Mouse (Mus musculus) lung, adult 18-20 months (tissue): ENCODE measurements at regions not wholly inside any gene's neighbourhood (a gene's known extent, or its start where the extent isn't known, plus 50 kb on each side); places are given as distances from the start of the nearest gene placed in this dataset.
"Not testable (repeated sequence)": the region's sequence is repeated elsewhere in the genome, so short reads cannot be mapped to it uniquely, and the experiment has no call there.

ENCODE experiments used
- DNase-seq, 2 experiments: peaks; one replicate each; pipeline ENCODE4 v3.0.0; 2022; ENCODE audit warnings: mixed read lengths in 2 of 2

DNA sequence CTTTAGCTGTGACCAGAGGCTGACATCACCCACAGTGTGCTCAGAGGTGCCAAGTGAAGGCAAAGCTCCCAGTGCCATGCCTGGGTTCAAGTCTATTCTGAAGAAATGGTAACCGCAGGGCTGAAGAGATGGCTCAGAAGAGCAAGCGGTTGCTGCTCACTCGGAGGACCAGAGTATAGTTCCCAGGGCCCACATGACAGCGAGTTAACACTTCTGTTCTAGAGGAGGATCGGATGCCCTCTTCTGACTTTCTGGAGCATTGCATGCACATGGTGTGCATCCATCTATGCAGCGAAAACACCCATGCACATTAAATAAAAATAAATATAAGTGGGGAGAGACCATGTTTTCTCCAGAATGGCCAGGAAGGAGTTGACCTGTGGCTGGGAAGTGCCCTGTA lies 209.5 kb downstream of the Sorl1 start:
- DNase-seq: no peak

DNA sequence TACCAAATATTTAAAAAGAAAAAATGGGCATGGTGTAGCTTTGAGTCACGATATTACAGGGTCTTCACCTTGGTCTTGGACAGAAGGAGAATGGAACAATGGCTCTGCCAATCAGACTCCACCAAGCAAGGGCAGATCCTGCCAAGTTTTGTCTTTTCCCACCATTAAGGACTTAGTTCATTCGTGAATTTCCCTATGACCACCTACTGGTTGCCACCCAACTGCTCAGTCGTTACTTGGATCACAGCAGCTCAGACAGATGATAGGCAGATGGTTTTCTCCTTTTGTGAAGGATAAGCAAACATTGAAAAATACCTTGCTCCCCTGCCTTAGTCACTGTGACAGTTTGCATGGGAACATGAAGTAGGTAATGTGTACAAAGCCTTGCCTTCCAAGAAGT lies 210.2 kb downstream of the Sorl1 start:
- no peak for DNase-seq

DNA sequence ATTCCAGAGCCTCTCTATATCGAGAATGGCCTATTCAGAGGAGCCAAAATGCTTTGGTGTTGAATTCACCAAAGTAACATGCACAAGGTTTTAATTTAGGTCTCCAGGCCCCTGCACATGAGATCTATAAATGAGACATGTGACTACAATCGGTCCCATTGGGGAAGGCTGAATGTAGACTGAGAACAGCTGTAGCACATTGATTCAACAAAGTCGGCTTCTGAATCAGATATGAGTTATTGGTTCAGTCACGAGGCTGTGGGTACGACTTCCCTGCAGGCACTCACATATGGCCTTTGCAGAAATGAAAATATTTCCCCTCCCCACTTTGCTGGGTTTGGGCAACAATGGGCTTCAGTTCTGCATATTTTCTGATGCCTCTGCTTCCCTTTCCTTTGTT lies 211.6 kb downstream of the Sorl1 start:
- DNase-seq: no peak

DNA sequence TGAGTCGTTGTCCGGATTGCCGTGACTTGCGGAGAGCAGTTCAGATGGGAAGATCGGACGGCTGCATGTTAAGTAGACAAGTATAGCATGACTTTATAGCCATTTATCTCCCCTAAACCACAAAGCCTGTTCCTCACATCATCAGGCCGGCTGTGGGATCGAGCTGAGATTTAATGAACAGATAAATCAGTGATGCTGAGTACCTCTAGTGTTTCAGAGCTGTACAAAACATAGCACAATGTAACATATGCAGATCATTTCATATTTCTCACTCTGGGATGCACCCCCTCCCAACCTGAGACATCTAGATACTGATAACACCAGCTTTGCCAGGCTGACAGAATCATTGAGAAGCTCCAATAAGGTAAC lies 223.5 kb downstream of the Sorl1 start:
- no peak for DNase-seq

DNA sequence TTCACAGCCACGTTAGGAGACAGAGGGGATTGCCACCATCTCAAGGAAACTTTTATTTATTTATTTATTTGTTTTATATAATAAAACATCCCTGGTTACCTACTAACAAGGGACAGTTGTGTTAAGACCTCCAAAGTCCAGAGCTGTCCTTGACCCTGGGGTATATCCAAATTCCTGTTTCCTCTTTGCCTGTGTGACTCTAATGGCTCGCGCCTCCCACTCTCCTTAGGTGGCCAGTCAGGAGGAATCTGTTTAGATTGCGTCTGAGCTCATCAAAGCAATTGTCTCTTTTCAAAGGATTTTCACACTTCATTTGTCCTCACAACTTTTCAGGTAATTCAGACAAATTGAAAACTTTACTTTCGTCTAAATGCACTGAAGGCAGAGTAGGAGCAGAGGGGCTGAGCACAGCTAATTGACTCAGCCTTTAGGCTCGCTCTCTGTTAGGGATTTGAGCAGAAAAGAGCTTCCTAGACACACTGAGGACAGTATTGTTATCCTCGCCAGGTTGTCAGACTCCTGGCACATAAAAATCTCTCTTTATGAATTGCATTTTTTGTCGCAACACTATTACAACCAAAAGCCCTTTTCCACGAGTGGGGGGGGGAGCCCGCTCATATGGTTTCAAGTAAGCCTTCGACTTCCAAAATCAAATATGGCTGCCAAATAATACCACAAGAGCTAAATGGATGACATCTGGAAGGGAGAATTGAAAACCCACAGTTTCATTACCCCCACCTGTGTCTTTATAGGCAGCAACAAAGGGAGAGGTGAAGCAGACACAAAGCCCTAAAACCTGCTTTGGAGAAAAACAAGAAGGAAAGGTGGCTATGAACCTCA lies 224.1 kb downstream of the Sorl1 start:
- DNase-seq: no peak

DNA sequence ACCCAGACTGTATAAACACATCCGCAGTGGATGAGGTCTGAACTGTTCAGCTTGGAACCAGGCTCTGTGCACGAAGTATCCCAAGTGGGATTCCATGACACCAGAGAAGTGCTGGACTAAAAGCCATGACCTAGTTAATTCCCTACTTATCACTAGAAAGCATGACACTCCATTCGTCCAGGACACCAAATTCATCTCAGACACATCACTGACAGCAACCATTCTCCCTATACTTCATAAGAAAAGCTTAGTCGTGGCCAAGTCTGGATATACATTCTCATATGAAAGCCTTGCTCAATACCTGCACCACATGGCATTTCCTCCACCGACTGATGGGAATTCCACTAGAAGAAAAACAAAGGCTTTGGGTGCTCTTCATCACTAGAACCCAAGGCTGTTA lies 229.0 kb downstream of the Sorl1 start:
- DNase-seq: no peak

DNA sequence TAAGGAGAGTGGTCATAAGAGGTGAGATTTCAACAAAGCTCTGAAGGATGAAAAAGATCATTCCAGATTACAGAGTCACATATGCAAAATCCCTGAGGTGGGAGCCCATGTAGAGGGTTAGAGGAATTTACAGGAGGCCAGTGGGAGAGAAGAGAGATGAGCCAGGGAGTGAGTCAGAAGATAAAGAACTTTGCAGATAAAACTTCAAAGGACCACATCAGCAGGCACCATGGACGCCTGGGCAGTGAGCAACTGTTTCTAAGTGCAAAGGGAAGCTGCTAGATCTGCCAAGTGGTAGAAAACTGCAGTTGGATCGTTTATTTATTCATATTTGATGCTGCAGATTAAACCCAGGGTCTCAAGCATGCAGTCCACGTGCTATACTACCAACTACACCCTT lies 231.3 kb downstream of the Sorl1 start:
- no peak for DNase-seq

DNA sequence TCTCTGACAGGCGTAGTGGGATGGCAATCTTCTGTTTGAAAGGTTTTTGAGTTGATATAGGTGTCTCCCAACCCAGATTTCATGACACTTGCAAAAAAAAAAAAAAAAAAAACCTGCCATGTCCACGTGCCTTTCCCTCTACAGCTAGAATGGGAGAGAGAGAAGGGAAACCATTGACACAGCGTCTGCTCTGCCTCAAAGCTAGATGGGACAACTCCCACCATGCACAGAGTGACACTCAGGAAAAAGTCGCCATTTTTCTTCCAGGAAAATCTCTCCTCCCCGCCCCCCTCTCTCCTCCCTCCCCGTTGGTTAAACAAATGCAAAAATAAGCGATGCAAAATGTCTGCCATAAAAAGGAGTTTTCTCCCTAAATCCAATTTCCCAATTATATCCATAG lies 232.9 kb downstream of the Sorl1 start:
- DNase-seq: no peak

DNA sequence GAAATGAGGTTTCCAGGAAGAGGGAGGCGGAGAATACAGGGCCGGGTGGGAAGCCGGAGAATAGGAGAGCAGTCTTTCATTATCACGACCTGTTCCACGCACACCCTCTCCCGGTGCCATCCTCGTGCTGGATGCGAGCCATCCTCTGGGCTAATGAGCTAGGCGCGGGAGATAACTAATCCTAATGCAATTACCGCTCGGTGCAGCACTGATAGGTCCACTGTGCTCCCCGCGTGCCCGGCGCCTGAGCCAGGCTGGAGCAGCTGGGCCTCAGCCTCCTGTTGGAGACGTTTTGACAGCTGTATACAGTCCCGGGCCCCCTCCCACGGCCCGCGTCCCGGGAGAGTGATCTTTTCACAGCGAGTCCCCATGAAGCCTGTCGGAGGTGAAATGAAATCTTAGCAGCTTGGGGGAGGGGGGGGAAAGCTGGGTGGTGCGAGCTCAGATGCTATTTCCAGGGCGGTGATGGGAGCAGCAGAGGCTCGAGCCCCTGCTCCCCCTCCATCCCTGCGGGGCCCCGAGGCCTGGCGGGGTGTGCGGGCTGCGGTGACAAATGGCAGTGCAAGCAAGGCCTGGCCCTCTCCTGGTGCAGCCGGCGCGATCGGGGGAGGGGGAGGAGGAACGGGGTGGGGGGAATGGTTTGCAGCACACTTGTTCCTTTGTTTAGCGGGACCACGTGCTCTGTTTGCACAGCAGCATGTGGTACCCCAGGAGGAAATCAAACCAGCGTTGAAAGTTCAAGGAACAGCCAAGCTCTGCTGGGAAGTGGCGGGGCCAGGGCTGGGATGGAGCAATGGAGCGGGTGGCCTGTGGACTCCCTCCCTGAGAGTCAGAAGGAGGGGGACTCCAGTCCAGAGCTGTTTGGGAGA lies 233.6 kb downstream of the Sorl1 start:
- peak; percentile 57 to 58 for DNase-seq

DNA sequence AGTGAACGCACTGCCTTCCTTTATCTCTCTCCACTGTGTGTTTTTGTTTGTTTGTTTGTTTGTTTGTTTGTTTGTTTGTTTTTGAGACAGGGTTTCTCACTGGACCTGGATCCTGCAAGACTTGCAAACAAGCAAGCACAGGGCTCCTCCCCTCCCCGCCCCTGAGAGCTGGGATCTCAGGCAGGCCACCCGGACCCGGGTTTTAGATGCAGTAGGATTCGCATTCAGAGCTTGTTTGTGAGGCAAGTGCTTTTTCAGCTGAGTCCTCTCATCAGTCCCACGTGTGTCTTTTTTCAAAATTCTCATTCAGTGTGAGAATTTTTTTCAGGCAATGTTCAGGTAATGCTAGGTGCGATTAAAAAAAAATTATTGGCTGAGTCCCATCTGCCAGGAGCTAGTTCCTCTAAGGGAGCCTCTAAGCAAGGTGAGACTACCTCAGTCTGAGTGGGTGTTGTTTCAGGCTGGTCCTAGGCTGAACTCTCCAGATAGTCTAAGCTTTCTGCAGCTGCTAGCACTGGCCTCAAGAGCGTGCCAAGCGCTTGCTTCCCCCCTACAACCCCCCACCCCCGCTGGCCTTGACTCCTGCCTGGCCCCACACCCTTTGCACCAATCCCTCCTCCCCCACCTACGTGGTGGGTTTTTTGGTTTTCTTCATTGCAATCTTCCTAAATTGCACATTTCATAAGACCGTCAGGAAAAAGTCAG lies 234.4 kb downstream of the Sorl1 start:
- DNase-seq: no peak

DNA sequence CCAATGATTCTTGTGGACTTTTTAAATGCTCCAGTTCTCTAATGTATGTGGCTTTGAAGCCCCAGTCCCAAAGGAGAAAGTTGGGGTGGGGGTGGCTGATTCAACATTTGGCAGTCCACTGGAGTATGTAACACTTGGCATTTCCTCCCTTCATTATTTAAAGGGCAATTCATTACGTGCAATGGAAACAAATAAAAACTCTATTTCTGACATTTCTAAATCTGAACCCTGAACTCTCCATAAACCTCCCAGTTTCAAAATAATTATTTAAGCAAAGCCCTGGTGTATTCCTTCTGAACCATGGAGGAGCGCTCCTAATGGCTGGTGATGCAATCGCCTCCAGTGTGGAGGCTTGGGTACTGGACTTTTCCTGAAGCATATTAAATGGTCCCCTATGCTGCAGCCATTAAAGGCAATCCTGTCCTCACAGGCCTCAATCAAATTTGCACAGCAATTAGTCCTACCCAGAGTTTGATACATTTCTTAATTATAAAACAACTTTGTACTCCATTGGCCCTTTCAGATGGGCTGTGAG lies 235.4 kb downstream of the Sorl1 start:
- DNase-seq: no peak

DNA sequence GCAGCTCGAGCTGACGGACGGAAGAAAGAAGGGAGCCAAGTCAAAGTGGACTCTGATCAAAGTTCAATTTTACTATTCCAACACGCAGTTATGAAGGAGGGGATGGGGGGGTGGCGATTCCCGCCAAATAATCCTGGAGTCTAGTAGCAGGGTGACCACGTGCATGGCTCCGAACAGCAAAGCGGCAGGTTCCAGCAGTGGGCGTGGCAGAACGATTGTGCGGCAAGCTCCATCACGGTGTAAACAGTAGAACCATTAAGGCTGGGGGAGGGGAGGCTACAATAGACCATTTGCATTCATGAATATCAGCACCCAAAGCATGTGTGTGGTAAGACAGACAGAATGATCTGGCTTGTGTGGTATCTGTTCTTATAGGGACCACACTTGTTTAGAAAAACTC lies 237.6 kb downstream of the Sorl1 start:
- not testable (repeated sequence) for DNase-seq

DNA sequence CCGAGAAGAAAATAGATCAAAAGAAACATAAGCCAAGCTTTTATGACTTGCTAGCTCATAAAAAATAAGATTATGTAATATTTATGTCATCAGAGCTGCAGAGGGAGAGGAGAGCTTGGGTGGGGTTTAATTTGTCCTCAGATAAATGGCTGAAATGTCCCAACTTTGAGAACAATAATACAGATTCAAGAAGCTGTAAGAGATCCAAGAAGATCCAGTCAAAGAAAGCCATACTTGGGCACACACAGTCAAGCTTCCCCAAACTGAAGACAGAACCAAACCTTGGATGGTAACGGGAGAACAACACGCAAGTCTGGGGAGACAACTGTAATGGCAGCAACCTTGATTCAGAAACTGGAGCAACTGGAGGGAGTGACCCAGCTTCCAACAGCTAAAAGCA lies 243.6 kb downstream of the Sorl1 start:
- DNase-seq: no peak

DNA sequence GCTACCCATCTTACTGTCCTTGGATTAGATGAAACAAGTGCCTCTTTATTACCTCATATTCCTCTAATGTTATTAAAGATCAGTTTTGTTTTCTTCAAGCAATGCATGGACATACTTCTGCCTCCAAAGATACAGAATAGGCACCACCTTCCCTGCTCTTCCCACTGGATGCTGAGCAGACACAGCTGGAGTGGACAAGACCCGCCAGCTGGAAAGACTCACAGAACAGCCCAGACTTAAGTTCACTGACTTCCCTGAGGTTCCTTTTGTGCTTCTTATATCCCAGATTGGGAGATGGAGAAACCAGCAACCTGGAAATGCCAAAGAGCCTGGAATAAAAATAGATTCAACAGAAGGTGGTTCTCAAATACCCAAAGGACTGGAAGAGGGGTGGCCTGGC lies 245.0 kb downstream of the Sorl1 start:
- DNase-seq: peak; percentile 19 to 46

DNA sequence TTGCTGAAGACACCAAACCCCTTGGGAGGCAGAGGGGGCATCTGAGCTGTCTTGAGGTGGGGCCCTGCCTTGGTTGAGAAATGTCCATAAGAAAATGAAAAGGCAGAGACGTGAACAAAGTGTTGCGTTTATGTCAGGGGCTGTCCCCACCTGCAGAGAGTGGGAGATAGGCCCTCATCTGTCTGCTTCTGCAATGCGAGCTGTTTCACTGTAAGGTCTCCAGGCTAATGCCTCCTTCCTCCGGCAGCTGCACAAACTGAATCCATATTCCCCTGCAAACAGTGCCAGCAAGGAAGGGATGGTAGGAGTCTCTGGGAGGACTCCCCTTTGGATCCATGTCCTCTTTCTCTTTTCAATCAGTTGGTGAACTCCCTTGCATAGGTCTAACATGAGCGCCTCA lies 263.0 kb downstream of the Sorl1 start:
- no peak for DNase-seq

DNA sequence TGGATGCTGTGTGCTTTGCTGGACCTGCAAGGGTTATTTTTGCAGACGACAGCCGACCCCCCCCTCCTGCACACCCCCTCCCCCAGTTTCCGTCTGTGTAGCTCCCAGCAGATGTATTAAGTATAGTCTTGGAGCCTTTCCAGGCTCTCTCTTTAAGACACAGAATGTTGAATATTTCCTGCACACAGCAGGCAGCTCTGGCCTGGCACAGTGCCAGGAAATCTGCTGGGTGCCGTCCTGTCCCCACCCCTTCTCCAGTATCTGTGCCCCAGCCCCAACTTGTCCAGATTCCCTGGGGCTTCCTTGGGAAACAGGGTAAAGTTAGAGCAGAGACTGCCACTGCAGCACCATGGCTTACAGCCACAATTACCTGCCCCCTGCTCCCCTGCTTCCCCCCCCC lies 263.4 kb downstream of the Sorl1 start:
- peak in 1 of 2 experiments; percentile 2 for DNase-seq

DNA sequence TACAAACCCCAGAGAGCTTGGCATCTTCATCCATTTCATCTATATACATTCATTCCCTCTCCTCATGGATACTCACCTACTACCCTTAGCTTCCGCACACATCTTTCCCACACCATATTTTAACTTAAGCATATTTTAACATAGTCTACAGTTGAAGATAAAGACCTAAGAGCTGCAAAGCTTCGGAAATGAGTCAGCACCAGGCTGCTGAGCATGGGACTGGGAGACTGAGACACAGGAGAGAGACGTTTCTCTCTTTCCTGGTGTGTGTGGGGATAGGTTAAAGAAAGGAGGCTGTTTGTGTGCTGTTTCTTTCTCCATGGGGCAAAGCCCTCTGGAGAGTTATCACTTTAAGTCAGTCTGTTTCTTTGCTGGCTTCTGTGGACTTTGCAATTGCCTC lies 264.3 kb downstream of the Sorl1 start:
- DNase-seq: no peak

DNA sequence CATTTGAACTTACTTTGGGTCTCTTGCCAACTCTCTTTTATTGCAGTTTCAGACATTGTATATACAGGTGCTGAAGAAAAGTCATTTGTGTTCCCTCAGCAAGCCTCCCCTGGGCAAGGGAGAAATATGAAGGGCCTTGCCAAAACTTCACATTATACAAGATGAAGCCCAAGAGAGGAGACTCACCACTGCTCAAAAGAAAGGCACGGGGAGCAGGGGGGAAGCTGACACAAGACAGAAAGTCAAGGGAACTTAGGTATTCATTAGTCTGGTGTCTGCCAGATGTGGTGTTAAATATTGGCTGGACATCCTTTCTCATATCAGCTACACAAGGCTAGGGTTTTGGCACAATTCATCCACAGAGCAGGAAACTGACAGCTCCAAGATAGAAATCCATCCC lies 272.0 kb downstream of the Sorl1 start:
- DNase-seq: no peak

DNA sequence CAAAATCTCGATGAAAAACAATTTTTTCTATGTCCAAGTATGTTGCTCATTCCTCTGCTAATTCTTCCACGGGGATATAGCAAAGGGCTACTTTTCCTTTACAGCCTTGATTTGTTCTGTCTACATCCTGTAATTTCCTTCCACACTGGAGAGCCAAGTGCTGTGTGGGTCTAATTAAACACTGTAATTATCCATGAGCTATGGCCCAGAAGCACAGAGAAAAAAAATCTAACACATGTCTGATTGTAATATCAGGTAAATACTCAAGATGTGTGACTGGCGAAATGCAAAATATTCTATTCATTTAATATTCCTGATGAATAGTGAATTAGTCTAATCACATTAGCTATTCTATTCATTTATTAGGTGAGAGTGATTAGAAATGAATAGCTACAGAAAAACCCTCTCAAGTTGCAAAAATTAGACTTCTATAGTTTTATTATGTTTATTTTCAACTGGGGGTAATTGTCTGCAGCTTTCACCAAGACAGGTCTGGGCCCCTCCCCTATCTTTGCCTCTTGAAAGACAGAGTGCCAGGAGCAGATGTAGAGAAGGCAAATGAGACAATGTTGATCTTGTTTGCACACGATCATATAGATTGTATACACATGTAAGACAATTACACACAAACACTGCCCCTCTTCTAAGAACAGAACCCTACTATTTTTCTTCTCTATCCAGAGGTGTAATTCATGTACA lies 274.3 kb downstream of the Sorl1 start:
- DNase-seq: no peak

DNA sequence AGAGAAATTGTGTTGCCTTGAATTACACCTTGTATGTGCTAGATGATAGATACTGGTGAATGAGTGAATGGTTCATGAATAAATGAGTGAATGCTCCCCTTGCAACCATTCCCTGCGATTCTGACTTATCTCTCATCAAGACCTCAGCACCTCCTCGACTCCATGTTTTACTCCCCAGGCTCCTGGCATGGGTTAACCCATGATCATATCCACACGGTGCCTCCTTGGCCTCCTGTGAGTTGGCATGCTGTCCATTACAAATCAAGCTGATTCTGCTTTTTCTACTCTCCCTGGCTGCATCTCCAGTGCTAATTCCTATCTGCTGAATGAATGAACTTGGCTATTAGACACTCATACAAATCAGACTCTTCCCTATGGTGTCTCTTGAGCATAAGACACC lies 279.5 kb downstream of the Sorl1 start:
- DNase-seq: no peak

DNA sequence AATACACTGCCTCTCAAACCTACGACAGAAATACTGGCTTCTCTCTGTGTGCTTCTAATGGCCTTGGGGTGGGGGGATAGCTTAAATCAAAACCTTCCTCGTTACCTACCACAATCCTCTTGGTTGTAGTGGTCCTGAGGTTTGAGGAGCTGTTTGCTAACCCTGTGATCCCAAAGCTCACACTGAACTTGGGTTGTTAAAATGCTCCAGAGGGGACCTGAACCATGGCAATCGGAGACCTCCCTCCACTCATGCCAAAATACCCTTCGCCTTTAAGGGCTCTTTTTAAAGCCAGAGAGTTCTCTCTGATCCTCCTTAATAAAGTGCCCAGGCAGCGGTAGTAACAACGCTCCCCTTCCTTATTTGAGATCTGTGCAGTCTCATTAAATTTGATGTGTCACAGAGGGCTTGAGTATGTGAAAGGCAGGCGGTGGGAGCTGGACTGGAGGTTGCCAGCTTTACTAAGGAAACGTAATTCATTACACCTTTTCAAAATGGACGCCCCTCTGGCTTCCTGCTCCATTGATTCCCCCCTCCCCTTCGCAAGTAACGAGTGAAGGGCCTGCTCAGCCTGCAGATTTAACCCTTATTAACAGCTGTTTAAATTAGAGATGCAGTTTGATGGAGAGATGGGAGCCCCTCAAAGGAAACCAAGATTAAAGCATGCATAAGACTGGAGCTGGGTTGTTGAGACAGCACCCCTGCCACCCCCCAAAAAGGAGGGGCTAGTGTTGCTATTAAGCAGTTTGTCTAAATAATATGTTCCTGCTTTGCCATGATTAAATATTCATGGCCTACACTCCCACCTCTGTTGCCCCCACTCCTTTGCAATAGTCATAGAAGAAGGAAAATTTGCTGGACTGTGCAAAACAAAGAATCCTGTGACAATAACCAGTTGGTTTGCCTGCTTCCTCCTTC lies 289.4 kb downstream of the Sorl1 start:
- DNase-seq: no peak

DNA sequence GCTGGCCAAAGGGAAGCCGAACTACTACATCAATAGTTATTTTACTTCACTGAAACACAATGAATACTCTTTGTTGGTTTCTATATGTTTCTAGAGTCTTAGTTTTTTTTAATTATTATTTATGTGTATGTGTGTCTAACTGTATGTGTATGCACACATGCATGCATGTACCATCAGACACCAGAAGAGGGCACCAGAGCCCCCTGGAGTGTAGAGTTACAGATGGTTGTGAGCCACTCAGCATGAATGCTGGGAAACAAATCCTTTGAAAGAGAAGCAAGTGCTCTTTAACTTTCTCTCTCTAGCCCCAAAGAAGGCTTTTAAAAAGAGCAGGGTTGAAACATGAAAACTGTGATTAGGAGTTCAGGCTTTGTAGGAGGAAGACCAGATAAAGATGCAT lies 290.7 kb downstream of the Sorl1 start:
- no peak for DNase-seq
